Mouse (Mus musculus): ENCODE data around the gene Fkbp5.

Gene Fkbp5

DNA sequence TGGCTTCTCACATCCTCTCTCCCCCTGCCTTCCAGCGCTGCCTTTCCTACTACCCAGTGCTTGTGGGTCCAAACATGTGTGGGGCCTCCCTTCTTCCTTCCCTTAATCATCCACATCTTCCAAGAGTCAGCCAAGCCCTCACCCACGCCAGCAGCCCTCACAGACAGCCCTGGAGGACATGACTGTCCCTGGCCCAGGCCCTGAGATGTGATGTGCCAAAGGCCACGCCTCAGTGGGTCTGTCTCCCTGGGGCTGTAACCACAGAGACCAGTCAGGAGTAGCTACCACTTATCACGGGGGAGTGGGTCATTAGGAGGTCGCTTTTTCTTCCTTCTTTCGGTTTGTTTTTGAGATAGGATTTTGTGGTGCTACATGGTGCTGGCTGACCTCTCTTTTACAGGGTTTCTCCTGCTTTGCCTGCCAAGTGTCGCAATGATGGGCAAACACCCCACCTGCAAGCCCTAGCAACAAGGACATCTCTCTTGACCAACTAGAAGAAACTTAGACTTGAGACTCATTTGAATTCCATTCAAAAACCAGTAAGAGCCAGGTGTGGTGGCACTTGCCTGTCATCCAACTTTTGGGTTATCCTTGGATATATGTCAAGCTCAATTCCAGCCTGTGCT is 15.0 kb downstream of the Fkbp5 start:
- DNase-seq: no peak

DNA sequence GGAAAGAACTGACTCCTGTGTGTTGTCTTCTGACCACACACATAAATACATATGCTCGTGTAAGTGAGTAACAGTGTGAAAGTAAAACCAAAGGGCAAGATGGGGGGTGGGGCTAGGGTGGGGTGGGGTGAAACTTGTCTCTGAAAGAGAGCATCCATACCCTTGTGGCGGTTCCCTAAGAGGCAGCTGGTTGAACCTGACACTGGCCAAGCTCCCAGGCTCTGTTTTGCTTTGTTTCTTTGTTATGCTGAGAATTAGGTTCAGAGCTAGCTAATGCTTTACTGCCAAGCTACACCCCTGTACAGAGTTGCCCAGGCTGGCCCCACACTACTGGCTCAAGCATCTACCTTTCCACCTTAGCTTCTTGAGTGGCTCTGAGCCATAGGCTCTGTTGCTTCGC is 16.9 kb downstream of the Fkbp5 start:
- DNase-seq: no peak

DNA sequence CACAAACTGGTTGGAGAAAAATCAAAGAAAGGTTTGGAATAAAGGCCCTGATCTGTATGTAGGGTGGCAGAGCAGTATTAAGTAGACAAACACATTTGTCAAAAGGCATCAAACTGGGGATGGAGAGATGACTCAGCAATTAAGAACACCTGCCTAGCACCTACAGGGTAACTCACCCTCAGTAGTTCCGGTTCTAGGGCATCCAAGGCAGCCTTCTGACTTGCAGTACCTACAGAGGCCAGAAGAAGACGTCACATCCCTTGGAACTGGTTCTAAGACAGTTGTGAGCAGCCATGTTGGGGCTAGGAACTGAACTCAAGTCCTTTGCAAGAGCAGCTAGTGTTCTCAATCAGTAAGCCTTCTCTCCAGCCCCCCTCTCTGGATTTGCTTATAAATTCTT is 18.1 kb downstream of the Fkbp5 start:
- no peak for DNase-seq

DNA sequence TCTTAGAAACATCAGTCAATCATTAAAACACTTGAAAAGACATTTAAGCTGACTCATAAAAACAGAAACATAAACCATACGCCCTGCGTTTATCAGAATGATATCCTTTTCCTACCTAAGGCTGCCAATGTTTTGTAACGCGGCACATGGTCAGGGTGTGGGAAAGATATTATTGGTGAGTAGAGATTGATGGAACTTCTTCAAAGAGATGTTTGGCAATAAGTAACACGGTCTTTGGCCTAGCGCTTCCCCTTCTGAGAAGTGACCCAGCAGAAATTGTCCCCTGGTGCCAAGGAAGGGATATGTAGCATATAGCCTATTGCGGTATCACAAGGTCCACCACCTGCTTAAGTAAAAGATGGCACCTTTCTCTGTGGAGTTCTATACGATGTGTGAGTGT is 21.5 kb downstream of the Fkbp5 start:
- no peak for DNase-seq

DNA sequence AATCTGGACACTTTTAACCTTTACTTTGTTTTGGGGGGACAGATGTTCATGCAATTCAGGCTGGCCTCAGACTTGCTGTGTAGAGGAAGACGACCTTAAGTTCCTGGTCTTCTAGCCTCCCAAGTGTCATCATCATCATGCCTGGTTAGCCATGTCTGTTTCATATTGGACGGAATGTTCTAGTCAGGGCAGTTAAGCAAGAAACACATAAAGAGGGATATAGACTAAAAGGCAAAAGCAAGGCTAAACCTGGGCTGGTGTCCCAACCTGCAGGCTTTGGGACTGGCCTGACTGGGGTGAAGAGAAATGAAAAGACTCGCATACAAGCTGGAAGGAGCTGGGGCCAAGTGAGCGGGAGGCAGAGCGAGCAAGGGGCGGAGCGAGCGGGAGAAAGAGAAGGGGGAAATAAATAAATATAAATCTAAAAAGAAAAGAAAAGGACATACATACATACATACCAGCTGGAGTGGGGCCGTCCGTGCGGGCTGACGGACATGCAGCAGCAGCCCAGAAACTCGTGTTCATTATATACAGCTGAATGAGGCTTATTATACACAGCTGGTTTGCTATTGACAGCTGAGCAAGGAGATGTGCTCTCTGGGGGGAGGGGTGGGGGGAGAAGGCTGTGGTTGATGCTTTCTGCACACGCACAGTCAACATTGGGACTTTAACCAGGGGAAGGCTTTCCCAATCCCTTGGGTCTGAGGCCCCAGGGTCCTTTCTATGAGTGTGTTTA is 26.1 kb downstream of the Fkbp5 start:
- no peak for DNase-seq

DNA sequence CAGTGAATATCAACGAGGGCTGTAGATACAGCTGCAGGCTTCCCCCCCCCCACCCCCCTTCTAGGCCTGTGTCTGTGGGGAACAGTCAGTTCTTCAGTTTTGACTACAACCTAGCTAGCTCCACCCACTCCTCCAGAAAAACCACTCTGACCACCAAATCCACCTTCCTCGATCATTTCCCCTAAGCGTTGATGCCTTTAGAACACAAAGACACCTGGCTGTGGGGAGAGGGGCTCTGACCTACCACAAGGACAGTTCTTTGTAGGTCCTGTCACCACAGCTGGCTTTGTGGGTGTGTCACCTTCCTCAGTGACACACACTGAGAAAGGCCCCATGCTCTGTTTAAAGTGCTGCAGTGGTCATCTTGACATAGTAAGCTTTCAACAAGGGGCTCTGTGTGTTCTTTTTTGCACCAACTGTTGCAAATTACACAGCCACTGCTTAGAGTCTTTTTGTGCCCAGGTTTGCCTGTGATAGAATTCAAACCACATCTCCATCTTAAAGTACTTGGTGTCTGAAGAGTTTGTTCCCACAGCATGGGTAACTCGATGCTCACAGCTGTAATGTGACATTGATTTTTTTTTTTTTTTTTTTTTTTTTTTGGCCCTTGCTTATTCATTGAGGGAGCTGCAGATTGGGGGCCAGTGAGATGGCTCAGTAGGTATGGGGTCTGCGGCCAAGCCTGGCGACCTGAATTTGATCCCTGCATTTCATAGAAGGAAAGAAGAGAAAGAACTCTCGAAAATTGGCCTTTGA is 28.9 kb downstream of the Fkbp5 start:
- DNase-seq: no peak

DNA sequence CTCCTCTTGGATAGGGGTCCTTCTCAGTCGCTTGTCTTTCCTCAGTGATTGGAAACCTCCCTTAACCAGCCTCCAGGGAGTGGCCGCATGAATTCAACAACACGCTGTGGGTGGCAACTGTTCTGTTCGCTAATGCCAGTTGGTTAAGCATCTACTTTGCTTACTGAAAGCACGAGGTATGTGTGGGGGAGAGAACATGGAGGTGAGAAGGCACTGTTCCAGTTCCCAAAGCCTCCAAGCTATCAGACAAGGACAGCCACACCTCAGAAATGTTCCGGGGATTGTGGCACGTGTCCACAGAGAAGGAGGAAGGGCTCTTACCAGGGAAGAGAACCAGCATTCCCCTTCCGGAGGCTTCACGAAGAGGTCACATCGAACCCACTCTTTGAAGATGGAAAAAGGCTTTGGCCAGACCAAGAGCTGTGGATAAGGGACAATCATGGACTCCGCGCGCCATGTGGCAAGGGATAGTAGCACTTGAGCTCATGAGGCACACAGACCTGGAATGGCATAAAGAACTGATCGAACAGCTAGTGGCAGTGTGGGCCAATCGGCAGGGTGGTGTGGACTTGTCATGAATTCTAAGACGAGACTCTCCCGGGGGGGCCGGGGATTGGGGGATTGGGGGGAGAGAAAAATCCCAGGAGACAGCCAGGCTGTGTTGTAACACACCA is 29.6 kb downstream of the Fkbp5 start:
- no peak for DNase-seq

DNA sequence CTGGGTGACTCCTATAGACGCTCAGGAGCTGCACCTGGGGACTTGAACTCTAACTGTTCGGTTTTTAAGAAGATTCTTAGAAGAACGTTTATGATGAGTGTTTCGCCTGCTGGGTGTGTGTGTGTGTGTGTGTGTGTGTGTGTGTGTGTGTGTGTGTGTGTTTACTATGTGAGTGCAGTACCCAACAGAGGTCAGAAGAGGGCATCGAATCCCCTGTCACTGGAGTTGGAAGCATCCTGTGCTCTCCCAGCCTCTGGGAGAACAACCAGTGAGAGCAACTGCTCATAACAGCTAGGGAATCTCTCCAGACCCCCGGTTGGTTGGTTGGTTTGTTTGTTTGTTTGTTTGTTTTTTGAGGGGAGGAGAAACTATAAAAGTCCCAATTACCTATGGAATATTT is 30.6 kb downstream of the Fkbp5 start:
- no peak for DNase-seq

DNA sequence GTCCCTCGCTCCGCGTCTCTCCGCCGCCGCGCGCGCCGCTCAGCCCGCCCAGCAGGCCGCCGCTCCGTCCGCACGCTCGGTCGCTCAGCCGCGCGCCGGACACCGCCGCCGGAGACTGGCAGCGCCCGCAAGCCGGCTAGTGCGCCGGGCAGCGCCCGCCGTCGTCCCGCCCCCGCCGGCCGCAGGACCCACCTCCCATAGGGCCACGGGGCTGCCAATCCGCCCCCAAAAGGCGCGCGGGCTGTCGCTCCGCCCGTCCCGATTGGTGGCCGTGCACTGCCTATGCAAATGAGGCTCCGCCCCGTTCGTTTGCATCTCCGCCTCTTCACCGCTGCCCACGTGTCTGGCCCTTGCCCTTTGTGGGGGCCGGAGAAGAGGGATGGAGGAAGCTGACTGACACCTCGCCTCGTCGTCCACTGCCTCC is 31.3 kb downstream of the Fkbp5 start:
- peak; percentile 97 for DNase-seq

DNA sequence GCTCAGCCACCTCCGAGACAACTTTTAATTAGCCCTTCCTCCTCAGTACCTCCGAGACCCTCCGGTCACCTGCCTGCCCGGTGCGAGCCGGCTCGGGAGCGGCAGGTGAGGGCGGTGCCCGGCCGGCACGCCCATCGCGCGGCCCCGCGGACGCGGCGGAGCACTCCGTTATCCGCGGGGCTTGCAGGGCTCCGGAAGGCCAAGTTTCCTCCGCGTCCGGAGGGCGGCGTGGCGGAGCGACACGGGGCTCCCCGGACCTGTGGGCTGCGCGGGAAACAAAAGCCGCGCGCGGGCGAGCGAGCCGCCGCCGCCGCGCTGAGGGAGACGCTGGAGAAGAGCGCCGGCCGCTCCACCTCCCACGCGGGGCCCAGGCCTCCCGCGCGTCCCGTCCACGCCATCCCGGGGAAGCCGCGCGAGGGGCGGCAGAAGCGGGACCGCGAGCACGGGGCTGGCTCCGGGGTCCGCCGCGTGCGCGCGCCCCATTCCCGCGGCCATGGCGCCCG is 31.8 kb downstream of the Fkbp5 start:
- peak; percentile 46 for DNase-seq

DNA sequence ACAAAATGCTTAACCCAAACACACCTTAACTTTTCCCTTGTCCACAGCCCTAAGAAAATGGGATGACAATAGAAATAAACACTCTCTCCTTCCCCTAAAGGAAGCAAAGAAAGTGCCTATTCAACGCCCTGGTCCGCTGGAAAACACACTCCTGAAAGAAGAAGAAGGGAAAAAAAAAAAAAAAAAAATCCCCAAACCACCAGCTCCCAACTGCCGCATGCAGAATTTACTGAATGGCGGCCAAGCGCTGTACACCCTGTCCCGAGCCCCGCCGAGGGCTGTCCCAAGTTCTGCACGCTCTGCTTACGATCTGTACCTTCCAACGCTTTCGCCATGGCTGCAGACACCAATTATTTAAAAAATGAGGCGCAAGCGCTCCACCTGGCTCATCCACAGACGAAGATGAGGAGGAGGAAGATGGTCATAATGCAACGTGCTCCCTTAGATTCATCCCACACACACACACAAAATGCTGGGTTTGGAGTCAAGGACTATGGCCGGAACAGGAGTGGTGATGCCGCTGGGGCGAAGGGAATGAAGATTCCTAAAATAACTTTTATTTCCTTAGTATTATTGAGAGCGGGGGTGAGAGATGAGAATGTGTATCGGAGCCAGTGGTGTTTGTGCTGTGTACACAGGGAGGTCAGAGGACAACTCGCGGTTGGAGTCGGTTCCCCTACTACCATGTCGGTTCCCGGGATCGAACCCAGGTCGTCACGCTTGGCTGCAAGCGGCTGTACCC is 32.5 kb downstream of the Fkbp5 start:
- no peak for DNase-seq

DNA sequence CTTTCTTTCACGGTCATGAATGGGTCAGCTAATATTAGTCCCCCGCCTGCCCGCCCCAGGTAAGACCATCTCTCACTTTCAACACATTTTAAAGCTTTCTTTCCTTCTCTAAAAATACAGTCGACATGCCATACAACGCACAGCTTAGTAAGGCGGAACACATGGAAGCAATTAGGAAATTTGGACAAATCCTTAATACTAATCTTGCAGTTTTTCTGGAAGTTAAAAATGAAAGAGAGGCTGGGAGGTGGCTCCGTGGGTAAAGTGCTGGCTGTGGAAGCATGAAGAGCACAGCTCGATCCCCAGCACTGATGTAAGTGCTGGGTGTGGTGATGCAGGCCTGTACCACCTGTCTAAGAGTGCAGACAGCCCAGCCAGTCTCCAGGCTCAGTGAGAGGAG is 39.9 kb downstream of the Fkbp5 start:
- DNase-seq: no peak

DNA sequence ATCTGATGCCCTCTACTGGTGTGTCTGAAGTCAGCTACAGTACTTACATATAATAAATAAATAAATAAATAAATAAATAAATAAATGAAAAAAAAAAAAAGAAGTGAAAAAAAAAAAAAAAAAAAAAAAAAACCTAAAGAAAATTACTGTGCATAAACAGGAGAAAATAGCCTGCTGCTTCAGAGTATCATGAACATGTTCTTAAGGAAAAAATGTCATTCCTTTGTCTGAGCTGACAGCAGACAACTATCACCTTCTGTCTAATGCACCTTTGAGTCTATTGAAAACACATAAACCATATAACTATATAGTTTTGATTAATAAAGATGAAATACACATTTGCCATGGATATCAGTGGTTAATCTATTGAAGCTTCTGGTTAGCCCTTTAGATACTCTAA is 40.9 kb downstream of the Fkbp5 start:
- no peak for DNase-seq

DNA sequence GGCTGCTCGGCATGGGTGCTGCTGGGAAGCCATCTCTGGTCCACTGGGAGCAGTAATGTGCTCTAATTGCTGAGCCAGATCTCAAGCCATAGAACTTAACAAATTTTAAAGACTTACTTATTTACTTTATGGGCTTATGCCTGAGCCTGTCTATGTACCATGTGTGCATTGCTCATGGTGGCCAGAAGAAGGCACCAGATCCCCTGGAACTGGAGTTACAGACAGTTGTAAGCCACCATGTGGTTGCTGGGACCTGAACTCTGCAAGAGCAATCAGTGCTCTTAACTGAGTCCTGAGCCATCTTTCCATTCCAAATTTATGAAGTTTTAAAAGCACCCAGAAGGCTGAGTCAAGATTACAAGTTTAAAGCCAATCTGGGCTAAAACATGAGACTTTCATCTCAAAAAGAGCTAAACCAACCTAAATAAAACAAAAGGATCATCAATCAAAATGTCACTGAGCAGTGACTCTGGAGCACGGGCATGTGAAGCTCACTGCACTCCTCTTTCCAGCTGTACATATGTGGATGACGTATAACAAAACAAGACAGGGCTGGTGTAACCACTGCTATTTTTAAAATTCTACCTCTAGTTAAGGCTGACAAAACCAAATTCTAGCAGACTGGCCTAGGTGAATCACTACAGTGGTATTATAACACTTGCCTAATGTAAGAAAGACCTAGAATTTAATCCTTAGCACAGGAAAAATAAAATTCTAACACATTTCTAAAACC is 41.6 kb downstream of the Fkbp5 start:
- no peak for DNase-seq

DNA sequence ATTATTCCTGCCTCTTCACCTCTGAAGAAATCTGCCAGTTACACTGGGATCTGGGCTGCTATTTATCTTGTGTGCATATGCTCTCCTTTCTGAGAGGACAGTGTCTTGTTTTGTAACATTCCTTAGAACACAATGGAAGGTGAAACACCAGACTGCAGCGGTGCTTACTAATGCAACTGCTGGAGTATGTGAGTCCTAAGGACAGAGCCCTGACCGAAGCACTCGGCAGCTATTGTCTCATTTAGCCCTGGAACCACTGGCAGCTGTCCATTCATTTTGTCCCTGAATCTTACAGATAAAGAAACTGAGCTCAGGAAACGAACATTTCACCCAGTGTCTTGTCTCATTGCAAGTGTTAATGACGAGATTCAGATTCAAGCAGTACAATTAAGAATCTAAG is 44.6 kb downstream of the Fkbp5 start:
- DNase-seq: no peak

DNA sequence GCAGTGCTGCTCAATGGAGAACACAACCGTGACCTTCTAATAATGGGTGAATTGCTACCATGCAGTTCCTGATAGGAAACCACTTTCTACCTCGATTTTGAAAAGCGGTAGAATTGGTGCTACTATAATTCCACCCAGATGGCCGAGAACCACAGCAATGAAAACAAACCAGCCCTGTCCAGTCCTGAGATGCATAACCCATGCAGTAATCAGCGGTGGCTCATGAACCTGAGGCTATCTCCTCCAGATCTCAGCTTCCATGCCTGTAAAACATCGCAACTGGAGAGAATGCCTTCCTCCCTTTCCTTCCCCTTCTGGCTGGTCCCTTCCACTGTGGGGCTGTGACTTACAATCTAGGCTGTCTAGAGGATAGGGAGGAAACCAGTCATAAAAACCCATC is 46.5 kb downstream of the Fkbp5 start:
- no peak for DNase-seq

DNA sequence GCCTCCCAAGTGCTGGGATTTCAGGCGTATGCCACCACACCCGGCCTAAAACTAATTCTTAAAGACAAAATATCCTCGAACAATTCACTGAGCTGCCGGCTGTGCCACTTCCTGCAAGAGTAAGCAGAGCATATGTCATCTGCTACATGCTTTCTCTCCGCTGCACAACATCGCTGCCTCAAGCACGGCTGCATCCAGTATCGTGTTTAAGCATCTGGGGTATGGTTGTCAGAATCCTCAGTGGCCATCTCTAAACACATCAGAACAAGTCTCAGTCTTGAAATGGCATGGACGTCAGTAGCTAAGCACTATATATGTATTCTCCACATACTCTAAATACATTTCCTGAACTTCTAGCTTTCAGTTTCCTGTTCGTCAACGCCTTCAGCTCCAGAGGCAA is 49.6 kb downstream of the Fkbp5 start:
- DNase-seq: no peak

DNA sequence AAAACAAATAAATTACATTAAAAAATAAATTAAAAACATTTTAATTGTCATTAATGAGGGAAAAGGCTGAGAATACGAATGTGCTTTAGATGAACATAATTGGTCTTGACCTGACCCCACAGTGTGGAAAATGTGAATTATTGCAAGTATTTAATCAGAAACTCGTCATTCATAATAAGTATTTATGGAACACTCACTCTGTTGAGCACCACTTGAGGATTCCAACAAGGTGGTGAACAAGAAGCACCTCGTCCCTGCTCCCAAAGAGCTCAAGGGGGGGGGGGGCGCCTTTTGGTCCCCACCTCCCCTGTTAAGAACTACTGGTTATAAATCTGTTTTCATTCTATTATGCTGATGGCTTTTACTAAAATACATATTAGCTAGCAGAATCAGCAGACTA is 51.4 kb downstream of the Fkbp5 start:
- DNase-seq: no peak

DNA sequence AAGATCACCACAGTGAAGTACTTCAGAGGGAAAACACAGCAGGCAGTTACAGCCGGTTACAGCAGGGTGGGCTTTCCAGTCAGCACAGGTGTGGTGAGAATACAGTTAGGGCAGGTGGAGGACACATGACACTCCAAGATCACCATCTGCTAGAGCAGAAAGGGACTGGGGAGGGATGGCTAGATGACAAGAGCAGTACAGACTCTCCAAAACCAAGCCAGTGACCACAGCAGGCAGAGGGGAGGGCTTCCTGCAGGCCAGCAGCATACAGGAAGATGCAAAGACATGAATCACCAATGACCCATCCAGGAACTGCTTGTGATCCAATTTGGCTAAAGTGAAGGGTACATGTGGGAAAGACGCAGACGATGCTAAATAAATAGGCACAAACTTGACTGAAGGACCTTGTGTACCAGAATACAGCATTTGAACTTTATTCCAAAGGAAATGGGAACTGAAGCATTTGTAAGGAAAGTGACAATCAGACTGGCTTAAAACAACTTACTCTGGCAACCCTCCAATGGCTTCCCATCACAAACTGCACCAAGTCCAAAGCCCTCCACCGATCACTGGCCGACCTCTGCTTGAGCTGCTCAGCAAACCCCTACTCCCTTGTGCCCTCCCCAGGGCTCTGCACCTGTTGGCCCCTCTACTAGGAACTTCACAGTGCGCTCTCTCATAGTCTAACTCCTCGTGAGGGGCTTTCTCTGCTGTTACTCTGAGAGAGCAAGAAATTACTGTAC is 53.5 kb downstream of the Fkbp5 start:
- no peak for DNase-seq

DNA sequence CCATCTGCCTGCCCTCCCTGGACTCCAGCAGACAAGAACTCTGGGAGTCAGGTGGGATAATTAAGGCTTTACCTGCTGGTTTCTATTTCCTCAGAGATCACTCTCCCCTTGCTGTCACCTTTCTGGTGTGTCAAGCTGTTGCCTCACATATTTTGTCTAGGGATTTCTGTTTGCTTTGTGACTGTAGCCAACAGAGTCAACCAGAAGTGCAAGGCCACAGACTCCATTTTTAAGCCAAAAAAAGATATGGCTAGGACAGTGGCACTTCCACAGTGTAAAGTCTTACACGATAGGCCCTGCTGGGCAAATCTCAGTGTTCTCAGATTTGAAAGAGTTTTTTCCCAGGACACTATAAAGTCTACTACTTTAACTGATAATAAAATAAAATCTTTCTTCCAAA is 56.9 kb downstream of the Fkbp5 start:
- DNase-seq: no peak

DNA sequence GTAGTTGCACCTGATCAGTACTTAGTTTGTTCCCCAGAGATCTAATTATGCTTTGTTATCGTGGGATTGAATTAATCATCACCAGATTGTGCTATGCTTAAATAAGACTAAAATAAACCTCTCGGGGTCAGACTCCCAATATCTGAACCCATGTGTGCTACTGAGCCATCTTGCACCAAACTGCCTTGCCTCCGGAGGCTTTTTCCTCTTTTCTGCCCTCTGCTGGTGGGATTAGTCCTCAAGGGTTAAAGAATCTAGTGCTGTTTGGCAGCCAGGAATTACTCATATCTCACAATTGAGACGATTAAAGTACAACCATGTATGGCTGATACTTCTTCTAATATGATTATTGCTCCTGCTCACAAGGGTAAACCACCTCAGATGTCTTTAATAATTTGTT is 62.2 kb downstream of the Fkbp5 start:
- DNase-seq: no peak
